10 mouse cellular contexts compared by ENCODE assay signal in the genomic region with DNA sequence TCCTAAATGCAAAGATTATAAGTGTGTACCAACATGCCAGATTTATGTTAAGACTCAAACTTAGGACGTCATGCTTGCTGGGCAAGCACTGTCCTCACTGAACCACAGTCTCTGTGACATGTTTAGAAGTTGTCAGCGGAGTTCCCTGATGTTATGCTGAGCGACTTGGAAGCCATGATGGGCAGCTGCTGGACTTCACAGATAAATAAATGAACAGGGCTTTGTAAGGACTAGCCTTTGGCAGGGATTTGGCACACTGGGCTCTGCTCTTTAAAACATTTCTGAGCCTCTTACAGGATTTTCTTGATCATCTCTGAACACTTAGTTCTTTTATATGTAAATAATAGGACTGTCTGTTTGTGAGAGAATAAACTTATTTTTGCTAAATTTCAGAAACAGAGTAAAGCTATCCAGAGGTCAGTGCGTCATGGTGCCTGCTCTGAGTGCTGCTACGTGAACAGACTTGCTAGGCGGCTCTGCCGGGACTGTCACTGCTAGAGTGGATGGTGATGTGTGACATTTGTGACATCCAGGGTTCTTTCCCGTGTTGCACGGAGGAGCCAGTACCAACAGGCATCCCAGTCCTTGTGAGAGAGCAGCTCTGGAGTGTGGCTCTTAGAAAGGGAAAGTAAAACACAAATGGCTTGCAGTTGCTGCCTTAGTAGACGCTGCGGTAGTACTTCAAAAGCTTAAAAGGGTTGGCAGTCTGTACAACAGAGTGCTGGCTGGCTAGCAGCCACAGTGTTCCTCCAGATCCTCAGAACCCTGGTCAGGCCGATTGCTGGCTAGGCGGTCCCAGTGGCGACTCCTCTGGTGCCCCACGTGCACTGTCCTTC. TPM values are rescaled to one million over a fixed set of nuclear protein-coding genes. Genes with fewer than 3 reads are reported as not detected.
DNase-seq lines count a peak whose midpoint lies in the region; ATAC-seq and TF ChIP-seq lines count a peak whose summit lies in the region.
"Had no signal": no experiment of that assay in that cellular context is flagged by ENCODE, and none has a peak within 500 bp of the region (broad histone marks: within the 10 kb centered on the region; RNA-seq: fewer than 3 reads in every experiment).

No protein-coding gene starts in this region.

- H3K9ac ChIP-seq in hindbrain, embryonic 16.5 days (ENCODE audit: low read depth, low read length), result no peak overlapping the region
- no peak overlapping the region for H3K9ac ChIP-seq in hindbrain, embryonic 12.5 days
- peak overlapping the region; percentile 30; the same call in 1 of the 2 replicates for H3K9ac ChIP-seq in heart, postnatal 0 days (replicated peaks; ENCODE audit: low read depth, low read length)
- no peak overlapping the region for H3K9ac ChIP-seq in stomach, postnatal 0 days (ENCODE audit: low read length)
- no peak overlapping the region for H3K9ac ChIP-seq in liver, postnatal 0 days (replicated peaks)
- H3K9ac ChIP-seq: liver, embryonic 12.5 days had no signal

- TF ChIP-seq CTCF in heart, postnatal 0 days (IDR thresholded peaks at IDR 0.05; ENCODE audit: low read depth), result no peak
- no peak for TF ChIP-seq CTCF in stomach, postnatal 0 days (IDR thresholded peaks at IDR 0.05; ENCODE audit: low read depth)
- no peak for TF ChIP-seq CTCF in liver, postnatal 0 days (IDR thresholded peaks at IDR 0.05; ENCODE audit: low read depth)

- no peaks in the 10 kb centered on the region for H3K9me3 ChIP-seq in hindbrain, embryonic 16.5 days (ENCODE audit: control insufficient read depth, low read length)
- H3K9me3 ChIP-seq in hindbrain, embryonic 12.5 days (replicated peaks), result no peaks in the 10 kb centered on the region
- no peaks in the 10 kb centered on the region for H3K9me3 ChIP-seq in heart, postnatal 0 days (replicated peaks; ENCODE audit: control insufficient read depth, low read length)
- H3K9me3 ChIP-seq in stomach, postnatal 0 days (ENCODE audit: control insufficient read depth, low read length), result no peaks in the 10 kb centered on the region
- no peaks in the 10 kb centered on the region for H3K9me3 ChIP-seq in liver, postnatal 0 days (ENCODE audit: low read length)
- H3K9me3 ChIP-seq: hindbrain, embryonic 10.5 days; liver, embryonic 12.5 days had no signal

- no peak overlapping the region for H3K4me3 ChIP-seq in hindbrain, embryonic 16.5 days (ENCODE audit: low read length)
- no peak overlapping the region for H3K4me3 ChIP-seq in hindbrain, embryonic 12.5 days
- H3K4me3 ChIP-seq in heart, postnatal 0 days (ENCODE audit: low read depth, low read length), result peak overlapping the region; percentile 34
- H3K4me3 ChIP-seq in stomach, postnatal 0 days (ENCODE audit: low read depth, low read length), result no peak overlapping the region
- no peak overlapping the region for H3K4me3 ChIP-seq in liver, postnatal 0 days (ENCODE audit: low read depth, low read length)
- H3K4me3 ChIP-seq: hindbrain, embryonic 10.5 days; liver, embryonic 12.5 days had no signal

- no peak overlapping the region for H3K27ac ChIP-seq in hindbrain, embryonic 16.5 days (ENCODE audit: low read depth, low read length)
- no peak overlapping the region for H3K27ac ChIP-seq in hindbrain, embryonic 12.5 days
- H3K27ac ChIP-seq in heart, postnatal 0 days (ENCODE audit: low read depth), result peak overlapping the region; percentile 91
- H3K27ac ChIP-seq in stomach, postnatal 0 days (replicated peaks), result 0 out of 2 replicates have a peak overlapping the region, but pooled peaks have one; percentile 58
- H3K27ac ChIP-seq in liver, postnatal 0 days (ENCODE audit: low read depth), result no peak overlapping the region
- H3K27ac ChIP-seq: hindbrain, embryonic 10.5 days; liver, embryonic 12.5 days had no signal

- no peak overlapping the region for H3K4me2 ChIP-seq in hindbrain, embryonic 16.5 days (ENCODE audit: low read length)
- H3K4me2 ChIP-seq in hindbrain, embryonic 12.5 days (replicated peaks), result no peak overlapping the region
- H3K4me2 ChIP-seq in heart, postnatal 0 days (ENCODE audit: low read depth, low read length), result peak overlapping the region; percentile 53
- H3K4me2 ChIP-seq in stomach, postnatal 0 days (replicated peaks; ENCODE audit: low read depth), result no peak overlapping the region; the same call in 1 of the 2 replicates
- no peak overlapping the region for H3K4me2 ChIP-seq in liver, postnatal 0 days (ENCODE audit: low read depth, low read length)
- H3K4me2 ChIP-seq: liver, embryonic 12.5 days had no signal

- ATAC-seq in hindbrain, embryonic 16.5 days, result peak; percentile 6; the same call in 1 of the 2 replicates
- no peak for ATAC-seq in hindbrain, embryonic 12.5 days (ENCODE audit: low FRiP score)
- ATAC-seq in heart, postnatal 0 days (ENCODE audit: insufficient read depth, low read depth), result peak; percentile 79
- ATAC-seq in stomach, postnatal 0 days (ENCODE audit: low FRiP score, low TSS enrichment), result no peak
- no peak for ATAC-seq in liver, postnatal 0 days
- ATAC-seq: liver, embryonic 12.5 days had no signal

- H3K27me3 ChIP-seq in hindbrain, embryonic 16.5 days (replicated peaks; ENCODE audit: control insufficient read depth, insufficient read depth, low read length), result no peaks in the 10 kb centered on the region
- no peaks in the 10 kb centered on the region for H3K27me3 ChIP-seq in hindbrain, embryonic 12.5 days
- no peaks in the 10 kb centered on the region for H3K27me3 ChIP-seq in heart, postnatal 0 days (ENCODE audit: control insufficient read depth, insufficient read depth, low read length)
- H3K27me3 ChIP-seq in stomach, postnatal 0 days (ENCODE audit: control insufficient read depth, insufficient read depth, low read length), result no peaks in the 10 kb centered on the region
- no peaks in the 10 kb centered on the region for H3K27me3 ChIP-seq in liver, postnatal 0 days (ENCODE audit: insufficient read depth, low read length)
- H3K27me3 ChIP-seq: liver, embryonic 12.5 days had no signal

- peak; percentile 19 for DNase-seq in right cerebral cortex, postnatal 4 days
- no peak for DNase-seq in right cerebral cortex, postnatal 25 days
- peak; percentile 57 for DNase-seq in heart, postnatal 0 days (ENCODE audit: low spot score)
- no peak for DNase-seq in stomach, postnatal 0 days (ENCODE audit: low spot score)
- no peak for DNase-seq in thymus, postnatal 25 days
- no peak for DNase-seq in liver, postnatal 0 days

- H3K4me1 ChIP-seq in hindbrain, embryonic 16.5 days (ENCODE audit: control insufficient read depth, insufficient read depth, low read depth, low read length), result no peaks in the 10 kb centered on the region
- no peaks in the 10 kb centered on the region for H3K4me1 ChIP-seq in hindbrain, embryonic 12.5 days
- peaks cover 11% of the 10 kb centered on the region; the same call in 1 of the 2 replicates for H3K4me1 ChIP-seq in heart, postnatal 0 days (ENCODE audit: control insufficient read depth, insufficient read depth)
- no peaks in the 10 kb centered on the region for H3K4me1 ChIP-seq in stomach, postnatal 0 days (replicated peaks; ENCODE audit: control insufficient read depth, insufficient read depth)
- H3K4me1 ChIP-seq in liver, postnatal 0 days (ENCODE audit: insufficient read depth), result peaks cover 4% of the 10 kb centered on the region; the same call in 1 of the 2 replicates
- H3K4me1 ChIP-seq: hindbrain, embryonic 10.5 days; liver, embryonic 12.5 days had no signal

- 85% methylated on average over 15 of the region's 15 CpGs for WGBS in hindbrain, embryonic 16.5 days
- 93% methylated on average over 15 of the region's 15 CpGs for WGBS in hindbrain, embryonic 12.5 days
- 42% methylated on average over 15 of the region's 15 CpGs for WGBS in heart, postnatal 0 days
- WGBS in stomach, postnatal 0 days, result 53% methylated on average over 15 of the region's 15 CpGs
- 86% methylated on average over 15 of the region's 15 CpGs for WGBS in liver, postnatal 0 days (ENCODE audit: insufficient replicate concordance)

- H3K36me3 ChIP-seq in hindbrain, embryonic 16.5 days (ENCODE audit: control insufficient read depth, insufficient read depth, low read length), result peaks cover 8% of the 10 kb centered on the region
- H3K36me3 ChIP-seq in hindbrain, embryonic 12.5 days, result peaks cover 45% of the 10 kb centered on the region
- H3K36me3 ChIP-seq in heart, postnatal 0 days (replicated peaks; ENCODE audit: control insufficient read depth, insufficient read depth, low read length), result peaks cover 31% of the 10 kb centered on the region
- H3K36me3 ChIP-seq in stomach, postnatal 0 days (ENCODE audit: control insufficient read depth, insufficient read depth, low read length), result peaks cover 3% of the 10 kb centered on the region; the same call in 1 of the 2 replicates
- peaks cover 6% of the 10 kb centered on the region for H3K36me3 ChIP-seq in liver, postnatal 0 days (replicated peaks; ENCODE audit: insufficient read depth, low read length)

- TF ChIP-seq EP300 in heart, postnatal 0 days (IDR thresholded peaks at IDR 0.05; ENCODE audit: low read depth), result no peak
- no peak for TF ChIP-seq EP300 in stomach, postnatal 0 days (optimal IDR thresholded peaks at IDR 0.05)
- no peak for TF ChIP-seq EP300 in liver, postnatal 0 days (IDR thresholded peaks at IDR 0.05; ENCODE audit: low read depth)

RNA-seq across cellular contexts. Expression of a gene that starts 15.4 kb away (rescaled TPM):
- 4.1 and 6.0 TPM in 2 replicates for polyA plus RNA-seq in hindbrain, embryonic 16.5 days (2015; fragmentation: Nextera tagmentation; extraction: Ambion mirVana)
- polyA plus RNA-seq in hindbrain, embryonic 12.5 days (2016; fragmentation: Nextera tagmentation; extraction: Ambion mirVana), result 2.0 and 2.5 TPM in 2 replicates
- 1.1 and 3.5 TPM in 2 replicates for total RNA-seq in heart, postnatal 0 days (2014; rRNA removed; ENCODE audit: low replicate concordance)
- polyA plus RNA-seq in heart, postnatal 0 days (2015; fragmentation: Nextera tagmentation; extraction: Ambion mirVana), result 1.1 TPM in 2 replicates
- 4.3 and 4.6 TPM in 2 replicates for polyA plus RNA-seq in stomach, postnatal 0 days (2015; fragmentation: Nextera tagmentation; extraction: Ambion mirVana)
- polyA plus RNA-seq in liver, postnatal 0 days (2015; fragmentation: Nextera tagmentation; extraction: Ambion mirVana), result 0.15 and 0.19 TPM in 2 replicates

RNA-seq across cellular contexts. Expression of a gene that starts 54.7 kb away (rescaled TPM):
- polyA plus RNA-seq in hindbrain, embryonic 16.5 days (2015; fragmentation: Nextera tagmentation; extraction: Ambion mirVana), result 145 and 158 TPM in 2 replicates
- 129 and 132 TPM in 2 replicates for polyA plus RNA-seq in hindbrain, embryonic 12.5 days (2016; fragmentation: Nextera tagmentation; extraction: Ambion mirVana)
- total RNA-seq in heart, postnatal 0 days (2014; rRNA removed; ENCODE audit: low replicate concordance), result 41.7 and 54.5 TPM in 2 replicates
- 31.3 TPM in 2 replicates for polyA plus RNA-seq in heart, postnatal 0 days (2015; fragmentation: Nextera tagmentation; extraction: Ambion mirVana)
- 27.9 and 29.2 TPM in 2 replicates for polyA plus RNA-seq in stomach, postnatal 0 days (2015; fragmentation: Nextera tagmentation; extraction: Ambion mirVana)
- 11.7 and 12.6 TPM in 2 replicates for polyA plus RNA-seq in liver, postnatal 0 days (2015; fragmentation: Nextera tagmentation; extraction: Ambion mirVana)

Comparison
In these comparisons a context has a peak if more than half of its experiments do, and no peak if none do; other contexts are left out.
1. ATAC-seq: peak in hindbrain, embryonic 16.5 days (single experiment) and heart, postnatal 0 days (single experiment); none in hindbrain, embryonic 12.5 days (single experiment), stomach, postnatal 0 days (single experiment) and liver, postnatal 0 days (single experiment).
2. DNase-seq: peak in right cerebral cortex, postnatal 4 days (single experiment) and heart, postnatal 0 days (single experiment); none in right cerebral cortex, postnatal 25 days (single experiment), stomach, postnatal 0 days (single experiment), thymus, postnatal 25 days (single experiment) and liver, postnatal 0 days (single experiment).
3. H3K27ac ChIP-seq: peak in heart, postnatal 0 days (single experiment) and stomach, postnatal 0 days (single experiment); none in hindbrain, embryonic 16.5 days (single experiment), hindbrain, embryonic 12.5 days (single experiment) and liver, postnatal 0 days (single experiment).